Mouse (Mus musculus) bone marrow, adult 2 months (tissue): ENCODE data around the gene Ocln. TPM values are rescaled to one million over a fixed set of nuclear protein-coding genes. Genes with fewer than 3 reads are reported as not detected.

Experiments
- H3K27ac ChIP-seq: fragments of 200-500 bp; 2 replicates; pipeline ENCODE4 v1.5.1; 2012; ENCODE audit warnings: low read depth, mild to moderate bottlenecking, control low read depth, inconsistent platforms, low read length; ENCODE audit not compliant: control insufficient read depth, poor library complexity, insufficient read depth
- H3K4me1 ChIP-seq: fragments of 200-500 bp; 2 replicates; pipeline ENCODE4 v1.6.1; 2011; ENCODE audit warnings: low read length; ENCODE audit not compliant: control insufficient read depth, insufficient read depth
- H3K4me3 ChIP-seq: fragments of 200-500 bp; replicated peaks from 2 replicates; pipeline ENCODE3; 2011; ENCODE audit warnings: mild to moderate bottlenecking, low read depth, low read length, control low read depth; ENCODE audit not compliant: control insufficient read depth
- CTCF ChIP-seq: fragments of 200-500 bp; IDR thresholded peaks from 2 replicates; pipeline ENCODE4 v1.5.1; 2011; ENCODE audit warnings: low read length, control low read depth; ENCODE audit not compliant: control insufficient read depth, insufficient read depth
- POLR2A ChIP-seq: fragments of 200-500 bp; IDR thresholded peaks from 2 replicates; pipeline ENCODE4 v1.6.1; 2011; ENCODE audit warnings: low read depth, mild to moderate bottlenecking, control low read depth, low read length, borderline replicate concordance; ENCODE audit not compliant: control insufficient read depth
- WGBS: fragments of 180-500 bp; shearing (Covaris S2); methylation state at CpG from one replicate; pipeline ENCODE4 v1.1.7; 2018; 5-methylcytosine and 5-hydroxymethylcytosine counted together
- polyA plus RNA-seq: library from polyadenylated mRNA; stranded (reverse); fragments of >200 nt; gene quantifications from 2 replicates; pipeline ENCODE4 v1.2.4, GENCODE M21; 2011; ENCODE audit warnings: low replicate concordance; ENCODE audit not compliant: missing spikeins, insufficient read depth, insufficient read length

The Ocln gene
- polyA plus RNA-seq, 1 experiment, result 0.60 TPM

DNA sequence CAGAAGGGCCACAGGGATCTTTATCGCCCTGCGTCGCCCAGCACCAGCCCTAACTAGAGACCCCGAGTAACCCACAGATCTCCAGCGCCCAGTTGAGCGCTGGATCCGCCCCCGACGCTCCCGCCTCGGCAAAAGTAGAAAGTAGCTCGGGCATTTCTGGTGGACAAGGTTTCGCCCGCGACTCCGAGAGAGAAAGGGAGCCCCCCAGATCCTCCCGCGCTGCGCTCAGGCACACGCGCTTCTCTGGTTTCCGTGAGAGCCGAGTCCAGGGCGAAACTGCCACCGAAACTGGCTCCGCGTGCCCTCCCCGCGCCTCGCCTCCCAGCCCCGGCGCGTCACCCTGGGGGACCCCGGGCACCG lies 529 bp downstream of the Ocln start:
- Histone ChIP-seq H3K4me1 (no peaks in the 10 kb centered on the region), H3K27ac (no peak overlapping the region; the same call in 1 of the 2 replicates), H3K4me3 (no peak overlapping the region)
- WGBS, result under 1% methylated on average over 35 of the region's 35 CpGs
- TF ChIP-seq POLR2A (no peak), CTCF (no peak)

DNA sequence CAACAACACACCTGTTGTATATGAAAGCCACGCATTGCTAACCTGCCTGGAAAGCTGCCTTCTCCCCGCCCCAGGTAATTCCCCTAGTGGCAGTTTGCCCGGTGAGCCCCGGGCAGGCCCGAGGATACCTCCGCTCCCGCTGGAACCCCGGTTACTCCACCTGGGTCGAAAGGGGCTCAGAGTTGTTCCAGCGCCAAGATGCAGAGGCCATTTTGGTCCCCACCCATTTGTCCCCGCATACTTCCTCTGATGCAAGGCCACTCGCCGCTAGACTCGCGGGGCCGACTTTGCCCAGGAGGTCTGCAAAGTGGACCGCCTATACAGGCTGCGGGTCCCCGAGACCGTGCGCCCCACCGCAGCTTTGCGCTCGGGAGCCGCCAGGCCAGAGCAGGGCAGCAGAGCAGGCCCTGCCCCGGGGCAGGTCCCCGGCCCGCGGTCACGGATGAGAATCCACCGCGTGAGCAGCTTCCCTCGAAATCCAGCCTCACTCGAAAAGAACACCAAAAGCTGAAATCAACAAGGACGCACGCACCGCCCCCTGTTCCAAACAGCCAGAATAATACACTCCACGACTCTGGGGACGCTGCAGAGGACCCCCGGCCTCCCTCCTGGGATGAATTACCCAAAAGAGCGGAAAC lies 1.0 kb downstream of the Ocln start:
- Histone ChIP-seq H3K4me3 (no peak overlapping the region), H3K27ac (no peak overlapping the region), H3K4me1 (no peaks in the 10 kb centered on the region)
- TF ChIP-seq POLR2A, result no peak
- no peak for TF ChIP-seq CTCF
- WGBS, result 2% methylated on average over 41 of the region's 41 CpGs

DNA sequence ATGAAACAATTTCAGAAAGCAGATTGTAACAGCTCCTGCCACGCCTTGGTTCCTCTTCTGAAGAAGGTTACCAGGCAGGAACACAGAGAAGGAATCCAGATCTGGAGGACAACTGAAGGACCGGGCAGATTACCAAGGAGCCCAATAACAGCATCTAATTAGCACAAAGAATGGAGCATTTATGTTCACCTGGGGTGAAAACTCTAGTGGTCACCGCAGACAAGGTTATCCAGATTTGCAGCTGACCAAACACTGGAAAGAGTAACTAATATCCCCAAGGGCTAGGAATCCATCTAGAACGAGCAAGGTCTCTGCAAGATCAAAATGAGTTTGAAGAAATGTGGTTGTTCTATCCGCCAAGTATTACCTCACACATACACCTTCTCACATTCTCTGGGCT lies 5.2 kb downstream of the Ocln start:
- TF ChIP-seq CTCF (no peak), POLR2A (no peak)
- Histone ChIP-seq H3K4me3 (no peak overlapping the region), H3K4me1 (no peaks in the 10 kb centered on the region), H3K27ac (no peak overlapping the region)
- WGBS, result 80% methylated on average over 5 of the region's 5 CpGs

DNA sequence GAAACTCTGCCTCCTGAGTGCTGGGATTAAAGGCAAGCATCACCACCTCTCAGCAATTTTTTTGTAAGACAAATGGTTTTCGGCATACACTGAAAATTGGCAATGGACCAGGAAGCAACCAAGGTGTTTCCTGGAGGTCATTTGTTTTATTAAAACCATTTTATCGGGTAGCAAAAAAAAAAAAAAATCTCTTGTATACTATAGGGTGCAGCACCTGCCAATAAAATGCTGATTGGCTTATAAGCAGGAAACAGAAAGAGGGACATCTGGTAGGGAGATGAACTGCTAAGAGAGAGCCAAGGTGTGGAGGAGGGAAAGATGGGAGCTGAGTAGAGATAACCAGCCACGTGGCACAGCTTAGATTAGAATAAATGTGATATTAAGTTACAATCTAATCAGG lies 7.0 kb downstream of the Ocln start:
- H3K4me1 ChIP-seq, result no peaks in the 10 kb centered on the region
- no peak overlapping the region for H3K4me3 ChIP-seq
- no peak overlapping the region for H3K27ac ChIP-seq
- WGBS, result 46% methylated on average over 3 of the region's 3 CpGs
- TF ChIP-seq CTCF (no peak), POLR2A (no peak)

DNA sequence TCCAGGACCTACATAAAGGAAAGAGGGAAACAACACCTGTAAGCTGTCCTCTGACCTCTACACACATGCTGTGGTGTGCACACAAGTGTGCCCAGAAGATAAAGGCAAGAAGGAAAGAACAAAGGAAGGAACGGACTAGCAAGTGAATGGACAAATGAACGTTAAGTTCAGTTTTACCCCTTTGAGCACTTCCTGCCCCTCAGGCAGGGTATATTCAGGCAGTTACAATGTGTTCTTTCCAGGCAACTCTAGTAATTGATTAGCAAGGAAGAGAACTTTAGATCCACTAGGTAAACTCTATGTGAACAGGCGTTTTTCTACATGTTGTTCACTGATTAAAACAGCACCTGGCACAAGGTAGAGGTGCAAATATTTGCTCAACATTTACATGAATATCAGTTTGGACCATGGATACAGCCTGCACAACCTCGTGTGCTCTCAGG lies 8.3 kb downstream of the Ocln start:
- Histone ChIP-seq H3K27ac (no peak overlapping the region), H3K4me1 (no peaks in the 10 kb centered on the region), H3K4me3 (no peak overlapping the region)
- TF ChIP-seq CTCF (no peak), POLR2A (no peak)
- 56% methylated on average over 4 of the region's 4 CpGs for WGBS

DNA sequence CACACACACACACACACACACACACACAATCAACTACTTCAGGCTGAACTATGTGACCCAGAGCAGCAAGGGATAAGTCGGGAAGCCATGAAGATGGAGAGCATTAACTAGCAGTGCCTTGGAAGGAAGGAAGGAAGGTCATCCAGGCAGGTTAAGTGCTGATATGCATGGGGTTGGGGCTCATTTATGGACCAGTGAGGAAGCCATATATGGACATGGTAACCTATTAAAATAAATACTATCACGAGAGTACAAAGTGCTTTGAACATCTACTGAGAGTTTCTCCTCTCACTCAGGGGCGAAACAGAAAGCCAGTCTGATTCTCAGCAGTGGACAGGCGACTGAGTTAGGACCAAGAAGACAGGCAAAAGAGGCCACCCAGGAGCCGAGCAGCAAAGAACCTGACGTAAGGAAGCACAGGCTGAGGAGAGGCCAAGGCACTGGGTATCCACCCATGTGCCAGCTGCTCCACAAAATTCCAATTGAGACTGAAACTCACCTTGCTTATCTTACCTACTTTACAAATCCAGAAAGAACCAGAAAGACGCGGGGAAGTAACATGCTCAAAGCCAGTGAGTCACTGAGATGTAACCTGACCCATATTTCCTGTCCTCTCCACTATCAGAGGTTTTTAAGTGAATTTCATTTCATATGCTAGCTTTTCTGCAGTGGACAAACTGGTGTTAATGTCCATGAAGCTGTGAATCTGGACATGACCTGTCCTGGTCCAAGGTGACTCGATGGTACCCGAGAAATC lies 9.3 kb downstream of the Ocln start:
- TF ChIP-seq CTCF (no peak), POLR2A (no peak)
- WGBS, result 81% methylated on average over 10 of the region's 10 CpGs
- H3K27ac ChIP-seq, result no peak overlapping the region

DNA sequence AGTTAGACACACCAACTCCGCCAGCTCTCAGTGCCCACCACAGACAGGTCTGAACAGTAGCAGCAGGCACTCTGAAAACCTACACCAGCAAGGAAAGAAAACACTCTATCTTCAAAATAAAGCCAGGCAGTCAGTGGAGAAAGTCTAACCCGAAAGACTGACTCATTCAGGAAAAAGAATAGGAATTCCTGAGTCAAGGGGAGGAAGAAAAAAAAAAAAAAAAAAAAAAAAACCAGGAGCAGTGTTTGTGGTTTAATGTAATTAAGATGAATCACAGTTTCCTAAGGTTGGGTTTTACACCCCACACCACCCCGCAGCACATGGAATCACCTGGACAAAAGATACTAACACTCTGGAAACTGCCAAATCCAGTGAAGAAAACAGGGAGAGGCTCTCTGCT lies 16.4 kb downstream of the Ocln start:
- Histone ChIP-seq H3K4me3 (no peak overlapping the region), H3K27ac (no peak overlapping the region), H3K4me1 (no peaks in the 10 kb centered on the region)
- no peak for TF ChIP-seq POLR2A
- TF ChIP-seq CTCF, result no peak
- 75% methylated on average over 3 of the region's 3 CpGs for WGBS

More for the DNA sequence above, 9.3 kb downstream of the Ocln start:
- no peak overlapping the region for H3K4me3 ChIP-seq
- H3K4me1 ChIP-seq, result no peaks in the 10 kb centered on the region

DNA sequence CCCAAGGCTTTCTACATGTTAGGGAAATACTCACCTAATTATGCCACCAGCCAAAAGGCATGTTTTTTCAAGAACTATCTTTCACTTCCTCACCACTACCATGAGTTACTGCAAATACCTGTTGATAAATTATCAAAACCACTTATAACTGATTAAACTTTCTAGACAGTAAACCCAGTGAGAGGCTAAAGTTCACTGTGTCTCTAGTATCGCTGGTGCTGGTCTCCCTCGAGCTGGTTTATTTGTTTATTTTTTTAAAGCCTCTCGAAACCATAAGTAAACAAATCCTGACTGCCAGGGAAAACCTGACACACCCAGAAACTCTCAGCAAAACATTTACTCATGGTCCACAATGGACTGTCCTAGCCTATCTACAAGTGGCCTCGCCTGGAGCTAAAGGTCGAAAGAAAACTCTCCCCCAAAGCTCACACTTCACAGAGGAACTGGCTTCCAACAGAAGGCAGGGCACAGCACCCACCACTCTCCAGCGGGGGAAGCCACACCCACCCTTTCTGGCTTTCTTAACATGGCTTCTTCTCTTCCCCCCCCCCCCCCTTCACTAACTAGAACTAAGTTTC lies 19.6 kb downstream of the Ocln start:
- Histone ChIP-seq H3K27ac (no peak overlapping the region), H3K4me1 (no peaks in the 10 kb centered on the region), H3K4me3 (no peak overlapping the region)
- no peak for TF ChIP-seq CTCF
- no peak for TF ChIP-seq POLR2A
- WGBS, result 70% methylated on average over 6 of the region's 6 CpGs
